Mouse (Mus musculus): ENCODE measurements around the gene Kalrn. TPM values are rescaled to one million over a fixed set of nuclear protein-coding genes. Genes with fewer than 3 reads are reported as not detected.
A peak's percentile ranks its signal among the peaks of the same experiment; 100 is the strongest.

Kalrn gene
- polyA plus RNA-seq, 1 experiment from 2014 or later: 10.0 TPM

DNA sequence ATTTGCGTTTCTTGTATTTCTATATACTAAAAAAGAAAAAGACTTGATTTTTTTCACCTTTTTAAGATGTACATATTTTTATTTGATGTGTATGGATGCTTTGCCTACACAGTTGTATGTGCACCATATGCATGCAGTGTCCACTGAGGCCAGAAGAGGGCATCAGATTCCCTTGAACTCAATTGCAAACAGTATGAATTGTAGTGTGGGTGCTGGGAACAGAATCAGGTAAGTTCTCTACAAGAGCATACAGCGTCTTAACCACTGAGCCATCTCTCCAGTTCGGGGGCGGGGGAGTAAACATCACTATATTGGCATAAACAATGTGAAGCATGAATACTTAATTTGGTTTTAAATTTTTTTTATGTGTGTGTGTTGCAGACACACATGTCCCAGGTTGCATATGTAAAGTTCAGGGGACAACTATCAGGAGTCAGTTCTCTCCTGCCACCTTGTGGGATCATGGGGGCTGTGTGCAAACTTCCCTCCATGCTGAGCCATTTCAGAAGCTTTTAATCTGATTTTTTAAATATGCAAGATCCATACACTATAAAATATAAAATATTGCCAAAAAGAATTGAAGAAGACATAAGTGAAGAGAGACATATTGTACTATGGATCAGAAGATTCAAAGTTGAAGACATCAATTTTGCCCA, 6.5 kb upstream of the Kalrn start:
- Histone ChIP-seq H3K27me3 (peaks cover 16% of the 10 kb centered on the region), H3K4me1 (replicated peaks) (no peaks in the 10 kb centered on the region), H3K4me3 (replicated peaks) (no peak overlapping the region), H3K9me3 (replicated peaks) (no peaks in the 10 kb centered on the region), H3K36me3 (replicated peaks) (no peaks in the 10 kb centered on the region), H3K9ac (no peak overlapping the region), H3K4me2 (no peak overlapping the region), H3K27ac (replicated peaks) (no peak overlapping the region)
- ATAC-seq (ENCODE audit: insufficient read depth): no peak
- 69% methylated on average over 4 of the region's 4 CpGs for WGBS (ENCODE audit: insufficient replicate concordance)

DNA sequence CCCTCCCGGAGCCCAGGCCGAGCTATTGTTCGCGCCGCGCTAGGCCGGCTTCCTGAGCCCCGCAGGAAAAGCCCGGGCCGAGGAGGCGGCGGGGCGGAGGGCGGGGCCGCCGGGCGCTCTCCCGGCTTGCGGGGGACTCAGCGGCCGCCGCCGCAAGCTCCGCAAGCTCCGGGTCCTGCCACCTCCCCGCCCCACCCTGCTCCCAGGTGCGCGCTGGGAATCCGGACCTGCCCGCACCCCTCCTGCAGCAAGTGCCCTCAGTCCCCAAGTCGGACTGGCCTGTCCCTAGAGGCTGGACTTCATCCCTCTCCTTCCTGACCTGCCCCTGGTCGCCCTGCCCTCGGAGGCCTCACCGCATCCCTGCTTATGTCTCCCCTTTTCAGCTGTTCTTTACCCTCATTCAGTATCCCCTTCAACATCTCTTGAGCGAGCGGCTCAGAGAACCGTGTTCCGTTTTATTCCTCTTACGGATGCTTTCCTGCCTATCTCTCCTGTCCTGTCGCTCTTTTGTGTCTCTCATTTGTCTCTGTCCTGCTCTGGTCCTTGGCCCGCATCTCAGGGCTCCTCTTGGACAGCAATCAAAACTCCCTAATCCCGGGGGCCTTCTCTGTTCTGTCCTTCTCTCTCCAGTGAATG, 642 bp upstream of the Kalrn start:
- no peaks in the 10 kb centered on the region for H3K36me3 ChIP-seq (replicated peaks)
- H3K4me1 ChIP-seq (replicated peaks): peaks cover 4% of the 10 kb centered on the region
- WGBS (ENCODE audit: insufficient replicate concordance): under 1% methylated on average over 42 of the region's 42 CpGs
- peak overlapping the region; percentile 71 for H3K4me2 ChIP-seq
- no peak overlapping the region for H3K27ac ChIP-seq (replicated peaks)
- peaks cover 74% of the 10 kb centered on the region for H3K27me3 ChIP-seq
- ATAC-seq (ENCODE audit: insufficient read depth): no peak
- H3K9me3 ChIP-seq (replicated peaks): no peaks in the 10 kb centered on the region
- peak overlapping the region; percentile 57 for H3K4me3 ChIP-seq (replicated peaks)
- H3K9ac ChIP-seq: peak overlapping the region; percentile 47; the same call in 1 of the 2 replicates

- peak overlapping the region; percentile 57 for H3K4me3 ChIP-seq (replicated peaks)
- no peaks in the 10 kb centered on the region for H3K9me3 ChIP-seq (replicated peaks)
- H3K9ac ChIP-seq: no peak overlapping the region
- WGBS (ENCODE audit: insufficient replicate concordance): under 1% methylated on average over 60 of the region's 61 CpGs
- peak overlapping the region; percentile 71 for H3K4me2 ChIP-seq
- ATAC-seq (ENCODE audit: insufficient read depth): no peak
- H3K4me1 ChIP-seq (replicated peaks): peaks cover 4% of the 10 kb centered on the region
- no peaks in the 10 kb centered on the region for H3K36me3 ChIP-seq (replicated peaks)
- peaks cover 80% of the 10 kb centered on the region for H3K27me3 ChIP-seq
- no peak overlapping the region for H3K27ac ChIP-seq (replicated peaks)
Measured at GRCm38 (mm10) chr16:34572406-34573150, 754 bp downstream of the Kalrn start.

GRCm38 (mm10) chr16:34571931-34572405, 1.4 kb downstream of the Kalrn start:
- Histone ChIP-seq H3K4me2 (peak overlapping the region; percentile 71), H3K27ac (replicated peaks) (no peak overlapping the region)

GRCm38 (mm10) chr16:34569897-34570296, 3.4 kb downstream of the Kalrn start:
- no peak overlapping the region for H3K4me2 ChIP-seq
- peaks cover 65% of the 10 kb centered on the region for H3K27me3 ChIP-seq
- WGBS (ENCODE audit: insufficient replicate concordance): 30% methylated on average over 2 of the region's 2 CpGs
- H3K9me3 ChIP-seq (replicated peaks): no peaks in the 10 kb centered on the region
- H3K4me3 ChIP-seq (replicated peaks): no peak overlapping the region
- no peak overlapping the region for H3K27ac ChIP-seq (replicated peaks)
- H3K9ac ChIP-seq: no peak overlapping the region
- H3K4me1 ChIP-seq (replicated peaks): peaks cover 4% of the 10 kb centered on the region
- ATAC-seq (ENCODE audit: insufficient read depth): no peak
- no peaks in the 10 kb centered on the region for H3K36me3 ChIP-seq (replicated peaks)

More at GRCm38 (mm10) chr16:34571931-34572405, 1.4 kb downstream of the Kalrn start:
- H3K36me3 ChIP-seq (replicated peaks): no peaks in the 10 kb centered on the region
- peaks cover 4% of the 10 kb centered on the region for H3K4me1 ChIP-seq (replicated peaks)
- no peak overlapping the region for H3K9ac ChIP-seq
- 2% methylated on average over 10 of the region's 10 CpGs for WGBS (ENCODE audit: insufficient replicate concordance)
- 0 out of 2 replicates have a peak overlapping the region, but pooled peaks have one; percentile 57 for H3K4me3 ChIP-seq (replicated peaks)
- H3K9me3 ChIP-seq (replicated peaks): no peaks in the 10 kb centered on the region
- peaks cover 80% of the 10 kb centered on the region for H3K27me3 ChIP-seq
- ATAC-seq (ENCODE audit: insufficient read depth): no peak

DNA sequence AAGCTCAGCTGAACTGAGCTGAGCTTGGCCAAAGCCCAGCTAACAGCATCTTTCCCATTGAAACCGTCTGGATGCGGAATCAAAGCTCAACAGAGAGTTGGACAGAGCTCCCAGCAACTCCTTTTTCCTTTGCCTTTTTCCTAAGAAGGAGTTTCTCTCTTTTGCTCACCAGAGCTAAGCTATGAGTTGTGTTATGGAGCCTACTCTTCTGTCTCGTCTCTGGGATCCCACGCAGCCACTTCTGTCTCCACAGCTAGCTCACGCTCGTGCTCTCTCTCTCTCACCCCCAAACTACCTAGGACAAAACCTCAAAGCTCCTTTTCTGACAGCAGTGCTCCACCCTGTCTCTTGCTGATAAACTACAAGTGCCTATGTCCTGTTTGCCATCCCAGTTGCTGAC, 4.5 kb downstream of the Kalrn start:
- Histone ChIP-seq H3K27me3 (peaks cover 54% of the 10 kb centered on the region), H3K9ac (no peak overlapping the region), H3K9me3 (replicated peaks) (no peaks in the 10 kb centered on the region), H3K27ac (replicated peaks) (no peak overlapping the region), H3K4me1 (replicated peaks) (peaks cover under 1% of the 10 kb centered on the region; the same call in 1 of the 2 replicates), H3K36me3 (replicated peaks) (no peaks in the 10 kb centered on the region), H3K4me3 (replicated peaks) (no peak overlapping the region), H3K4me2 (no peak overlapping the region)
- WGBS (ENCODE audit: insufficient replicate concordance): 45% methylated on average over 6 of the region's 6 CpGs
- no peak for ATAC-seq (ENCODE audit: insufficient read depth)

DNA sequence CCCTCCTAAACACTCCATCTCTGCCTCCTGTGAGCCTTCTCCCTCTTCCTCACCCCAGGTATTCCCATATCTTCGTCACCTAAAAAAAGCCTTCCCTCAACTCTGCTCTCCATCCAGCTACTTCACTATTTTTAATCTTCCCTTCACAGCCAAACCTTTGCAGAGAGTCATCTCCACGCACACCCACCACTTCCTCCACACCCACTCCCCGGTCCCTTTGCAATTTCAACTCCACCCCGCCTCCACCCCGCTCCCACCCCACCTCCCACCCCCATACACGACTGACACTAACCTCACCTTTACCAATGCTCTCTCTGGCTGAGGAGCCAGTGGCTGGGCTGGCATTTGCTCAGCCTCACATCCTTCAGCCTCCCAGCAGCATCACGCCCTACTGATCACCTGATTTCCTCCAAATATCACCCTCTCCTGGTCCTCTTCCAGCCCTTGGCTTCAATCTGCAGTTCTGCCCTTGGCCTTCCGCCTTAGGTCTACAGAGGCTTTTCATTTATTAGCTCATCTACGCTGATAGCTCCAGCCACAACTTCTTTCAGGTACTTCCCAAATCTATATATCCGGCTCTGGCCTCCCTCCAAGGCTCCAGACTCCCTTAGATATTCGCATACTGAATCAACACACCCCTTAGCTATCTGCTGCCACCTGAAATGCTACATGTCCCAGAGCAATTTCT, 9.6 kb downstream of the Kalrn start:
- H3K36me3 ChIP-seq (replicated peaks): no peaks in the 10 kb centered on the region
- no peak overlapping the region for H3K4me3 ChIP-seq (replicated peaks)
- H3K27me3 ChIP-seq: peaks cover 5% of the 10 kb centered on the region; the same call in 1 of the 2 replicates
- H3K9me3 ChIP-seq (replicated peaks): no peaks in the 10 kb centered on the region
- no peaks in the 10 kb centered on the region for H3K4me1 ChIP-seq (replicated peaks)
- ATAC-seq (ENCODE audit: insufficient read depth): no peak
- no peak overlapping the region for H3K27ac ChIP-seq (replicated peaks)
- WGBS (ENCODE audit: insufficient replicate concordance): 47% methylated on average over 11 of the region's 11 CpGs
- H3K4me2 ChIP-seq: no peak overlapping the region
- no peak overlapping the region for H3K9ac ChIP-seq

- H3K9ac ChIP-seq: no peak overlapping the region
- H3K27ac ChIP-seq (replicated peaks): no peak overlapping the region
- WGBS (ENCODE audit: insufficient replicate concordance): 34% methylated on average over 5 of the region's 5 CpGs
- no peak for ATAC-seq (ENCODE audit: insufficient read depth)
- H3K4me1 ChIP-seq (replicated peaks): no peaks in the 10 kb centered on the region
- no peak overlapping the region for H3K4me3 ChIP-seq (replicated peaks)
- H3K36me3 ChIP-seq (replicated peaks): no peaks in the 10 kb centered on the region
- H3K27me3 ChIP-seq: no peaks in the 10 kb centered on the region; the same call in 1 of the 2 replicates
- no peaks in the 10 kb centered on the region for H3K9me3 ChIP-seq (replicated peaks)
- H3K4me2 ChIP-seq: no peak overlapping the region
Measured at GRCm38 (mm10) chr16:34561734-34562135, 11.6 kb downstream of the Kalrn start.

- Histone ChIP-seq H3K9me3 (replicated peaks) (no peaks in the 10 kb centered on the region), H3K9ac (no peak overlapping the region), H3K4me3 (replicated peaks) (no peak overlapping the region), H3K36me3 (replicated peaks) (no peaks in the 10 kb centered on the region), H3K27ac (replicated peaks) (no peak overlapping the region), H3K4me2 (no peak overlapping the region), H3K4me1 (replicated peaks) (no peaks in the 10 kb centered on the region), H3K27me3 (no peaks in the 10 kb centered on the region; the same call in 1 of the 2 replicates)
- ATAC-seq (ENCODE audit: insufficient read depth): no peak
- WGBS (ENCODE audit: insufficient replicate concordance): 63% methylated on average over 5 of the region's 5 CpGs
Measured at GRCm38 (mm10) chr16:34560814-34561213, 12.5 kb downstream of the Kalrn start.

- no peak for ATAC-seq (ENCODE audit: insufficient read depth)
- Histone ChIP-seq H3K27ac (replicated peaks) (no peak overlapping the region), H3K4me1 (replicated peaks) (no peaks in the 10 kb centered on the region), H3K4me2 (no peak overlapping the region), H3K9ac (no peak overlapping the region), H3K36me3 (replicated peaks) (no peaks in the 10 kb centered on the region), H3K4me3 (replicated peaks) (no peak overlapping the region), H3K27me3 (no peaks in the 10 kb centered on the region; the same call in 1 of the 2 replicates), H3K9me3 (replicated peaks) (no peaks in the 10 kb centered on the region)
- WGBS (ENCODE audit: insufficient replicate concordance): 64% methylated on average over 2 of the region's 2 CpGs
Measured at GRCm38 (mm10) chr16:34560411-34560810, 12.9 kb downstream of the Kalrn start.
